Comparison of ENCODE assay signal across 23 mouse cellular contexts in genomic region chr1:107728113-107728839, GRCm38 (mm10).
DNase-seq lines count a peak whose midpoint lies in the region; TF ChIP-seq lines count a peak whose summit lies in the region.
"Had no signal": no experiment of that assay in that cellular context is flagged by ENCODE, and none has a peak within 500 bp of the region (broad histone marks: within the 10 kb centered on the region; RNA-seq: fewer than 3 reads in every experiment).

No protein-coding gene starts in this region.

- H3K27ac ChIP-seq in layer of hippocampus, adult 2 months = no peak overlapping the region
- H3K27ac ChIP-seq in cerebellum, adult 2 months (ENCODE audit: insufficient read depth, low read length) = no peak overlapping the region
- H3K27ac ChIP-seq: embryonic facial prominence, embryonic 12.5 days; kidney, embryonic 15.5 days; limb, embryonic 12.5 days; liver, embryonic 12.5 days; neural tube, embryonic 13.5 days; stomach, postnatal 0 days had no signal

- no peaks in the 10 kb centered on the region for H3K27me3 ChIP-seq in cerebellum, adult 2 months (ENCODE audit: control insufficient read depth, insufficient read depth, low read length)
- H3K27me3 ChIP-seq: embryonic facial prominence, embryonic 12.5 days; kidney, embryonic 15.5 days; limb, embryonic 12.5 days; liver, embryonic 12.5 days; megakaryocyte, embryonic 14.5 days; neural tube, embryonic 13.5 days had no signal

- intact Hi-C loops in left cerebral cortex, postnatal 36 days (cut with DNase I) = no loop called here

- no peak for TF ChIP-seq POLR2A in cerebellum, adult 2 months (IDR thresholded peaks at IDR 0.05; ENCODE audit: borderline replicate concordance, insufficient read depth, low read length)

- H3K4me1 ChIP-seq in cerebellum, adult 2 months (ENCODE audit: control insufficient read depth, insufficient read depth, low read length) = no peaks in the 10 kb centered on the region
- H3K4me1 ChIP-seq: embryonic facial prominence, embryonic 12.5 days; kidney, embryonic 15.5 days; limb, embryonic 12.5 days; liver, embryonic 12.5 days; megakaryocyte, embryonic 14.5 days; neural tube, embryonic 13.5 days had no signal

- peak; percentile 13 to 33 for DNase-seq in frontal cortex, postnatal 36 days (ENCODE audit: low spot score in 2 of 2)
- no peak for DNase-seq in frontal cortex, postnatal 14 days (ENCODE audit: low spot score in 2 of 2)
- peak; percentile 9 for DNase-seq in A20 (ENCODE audit: low read depth, low spot score)
- peak; percentile 10 to 48 for DNase-seq in layer of hippocampus, adult 2 months (ENCODE audit: low spot score in 2 of 2)
- DNase-seq in left cerebral cortex, postnatal 36 days (ENCODE audit: low spot score in 2 of 2) = peak; percentile 8 to 17
- DNase-seq in cerebellum, adult 2 months = no peak
- DNase-seq in kidney, adult 11 months = no peak
- DNase-seq: adrenal gland, adult 2 months; B cell, adult 2 months; cerebellum, adult 9-10 months; gastrocnemius, postnatal 14 days; heart, adult 18-20 months; lung, adult 2 months; midbrain, embryonic 14.5 days; thymus, postnatal 14 days had no signal

- no peak for TF ChIP-seq CTCF in layer of hippocampus, adult 2 months (conservative IDR thresholded peaks at IDR 0.05)
- no peak for TF ChIP-seq CTCF in cerebellum, adult 2 months (IDR thresholded peaks at IDR 0.05; ENCODE audit: borderline replicate concordance, insufficient read depth, low read depth, low read length)

- no peak overlapping the region for H3K4me3 ChIP-seq in layer of hippocampus, adult 2 months
- no peak overlapping the region for H3K4me3 ChIP-seq in cerebellum, adult 2 months (replicated peaks; ENCODE audit: insufficient read depth, low read depth, low read length)
- H3K4me3 ChIP-seq: embryonic facial prominence, embryonic 12.5 days; erythroblast, embryonic 14.5 days; kidney, embryonic 15.5 days; limb, embryonic 12.5 days; liver, embryonic 12.5 days; megakaryocyte, embryonic 14.5 days; neural tube, embryonic 13.5 days had no signal

- 71% methylated on average over 11 of the region's 11 CpGs for WGBS in cerebellum, adult 2 months

Comparison
In these comparisons a context has a peak if more than half of its experiments do, and no peak if none do; other contexts are left out.
1. DNase-seq: peak in frontal cortex, postnatal 36 days (2 of 2), A20 (single experiment), layer of hippocampus, adult 2 months (2 of 2) and left cerebral cortex, postnatal 36 days (2 of 2); none in frontal cortex, postnatal 14 days (0 of 2), cerebellum, adult 2 months (0 of 2) and kidney, adult 11 months (single experiment).